20 mouse cellular contexts compared by ENCODE assay signal in genomic region chr4:128852266-128852887, GRCm38 (mm10). TPM values are rescaled to one million over a fixed set of nuclear protein-coding genes. Genes with fewer than 3 reads are reported as not detected.
DNase-seq lines count a peak whose midpoint lies in the region; ATAC-seq lines count a peak whose summit lies in the region.
"Had no signal": no experiment of that assay in that cellular context is flagged by ENCODE, and none has a peak within 500 bp of the region (broad histone marks: within the 10 kb centered on the region; RNA-seq: fewer than 3 reads in every experiment).

No protein-coding gene starts in this region.

- 91% methylated on average over 12 of the region's 12 CpGs for WGBS in midbrain, embryonic 11.5 days
- WGBS in midbrain, embryonic 13.5 days: 93% methylated on average over 12 of the region's 12 CpGs

- no peaks in the 10 kb centered on the region for H3K9me3 ChIP-seq in midbrain, embryonic 11.5 days (ENCODE audit: control insufficient read depth, low read length)
- no peaks in the 10 kb centered on the region for H3K9me3 ChIP-seq in midbrain, embryonic 13.5 days
- H3K9me3 ChIP-seq: embryonic facial prominence, embryonic 13.5 days; forebrain, embryonic 12.5 days; heart, embryonic 12.5 days; hindbrain, embryonic 12.5 days had no signal

- no peak overlapping the region for H3K4me3 ChIP-seq in midbrain, embryonic 11.5 days (ENCODE audit: low read depth, low read length)
- no peak overlapping the region for H3K4me3 ChIP-seq in midbrain, embryonic 13.5 days (replicated peaks)
- H3K4me3 ChIP-seq: embryonic facial prominence, embryonic 13.5 days; forebrain, embryonic 12.5 days; heart, embryonic 12.5 days; hindbrain, embryonic 12.5 days had no signal

- no peak for ATAC-seq in midbrain, embryonic 11.5 days (ENCODE audit: low FRiP score)
- ATAC-seq in midbrain, embryonic 13.5 days: no peak
- ATAC-seq: forebrain, embryonic 16.5 days; hindbrain, embryonic 16.5 days had no signal

- H3K27me3 ChIP-seq in midbrain, embryonic 11.5 days (ENCODE audit: control insufficient read depth, insufficient read depth, low read length): no peaks in the 10 kb centered on the region
- no peaks in the 10 kb centered on the region for H3K27me3 ChIP-seq in midbrain, embryonic 13.5 days
- H3K27me3 ChIP-seq: embryonic facial prominence, embryonic 13.5 days; forebrain, embryonic 12.5 days; heart, embryonic 12.5 days; hindbrain, embryonic 12.5 days had no signal

- no peak overlapping the region for H3K9ac ChIP-seq in midbrain, embryonic 11.5 days (ENCODE audit: low read length)
- no peak overlapping the region for H3K9ac ChIP-seq in midbrain, embryonic 13.5 days (replicated peaks)
- H3K9ac ChIP-seq: embryonic facial prominence, embryonic 13.5 days; forebrain, embryonic 12.5 days; heart, embryonic 12.5 days; hindbrain, embryonic 12.5 days had no signal

- DNase-seq in adrenal gland, postnatal 10 days: peak; percentile 52
- DNase-seq in adrenal gland, postnatal 25 days: no peak
- DNase-seq in midbrain, embryonic 11.5 days (ENCODE audit: low spot score, missing footprints): peak; percentile 14
- peak; percentile 36 for DNase-seq in adrenal gland, postnatal 14 days
- DNase-seq in ovary, postnatal 10 days (ENCODE audit: low spot score): no peak
- no peak for DNase-seq in kidney, adult 18-20 months
- DNase-seq: cerebellum, adult 11 months; cerebellum, adult 8-10 months; cerebellum, postnatal 36 days; gastrocnemius, postnatal 10 days; heart, adult 18-20 months; heart, postnatal 4 days; kidney, adult 11 months had no signal

- H3K4me2 ChIP-seq in midbrain, embryonic 11.5 days: no peak overlapping the region
- no peak overlapping the region for H3K4me2 ChIP-seq in midbrain, embryonic 13.5 days (replicated peaks)
- H3K4me2 ChIP-seq: embryonic facial prominence, embryonic 13.5 days; forebrain, embryonic 12.5 days; heart, embryonic 12.5 days; hindbrain, embryonic 12.5 days had no signal

- no peaks in the 10 kb centered on the region for H3K36me3 ChIP-seq in midbrain, embryonic 11.5 days (ENCODE audit: control insufficient read depth, insufficient read depth, low read length)
- no peaks in the 10 kb centered on the region for H3K36me3 ChIP-seq in midbrain, embryonic 13.5 days
- H3K36me3 ChIP-seq: embryonic facial prominence, embryonic 13.5 days; forebrain, embryonic 12.5 days; heart, embryonic 12.5 days; hindbrain, embryonic 12.5 days had no signal

- no peak overlapping the region for H3K27ac ChIP-seq in midbrain, embryonic 11.5 days (ENCODE audit: low read depth, low read length)
- H3K27ac ChIP-seq in midbrain, embryonic 13.5 days: no peak overlapping the region
- H3K27ac ChIP-seq: embryonic facial prominence, embryonic 13.5 days; forebrain, embryonic 12.5 days; hindbrain, embryonic 12.5 days had no signal

- no peaks in the 10 kb centered on the region for H3K4me1 ChIP-seq in midbrain, embryonic 11.5 days (ENCODE audit: control insufficient read depth, insufficient read depth, low read length)
- no peaks in the 10 kb centered on the region for H3K4me1 ChIP-seq in midbrain, embryonic 13.5 days (replicated peaks)
- H3K4me1 ChIP-seq: forebrain, embryonic 12.5 days had no signal

RNA-seq across cellular contexts. Expression of gene Trim62, which starts 31.0 kb away (rescaled TPM):
- 10 to 100 TPM; 10.6 to 11.5 TPM for total RNA-seq in adrenal gland, postnatal 10 days (2021)
- 14.3 and 17.9 TPM in 2 replicates for total RNA-seq in adrenal gland, postnatal 25 days (2021)
- 8.3 and 10.3 TPM in 2 replicates for polyA plus RNA-seq in midbrain, embryonic 11.5 days (2014; fragmentation: Nextera tagmentation; extraction: Ambion mirVana)
- 11.3 and 15.9 TPM in 2 replicates for polyA plus RNA-seq in midbrain, embryonic 13.5 days (2015; fragmentation: Nextera tagmentation; extraction: Ambion mirVana)
- total RNA-seq in adrenal gland, postnatal 14 days (2021): 10.0 and 11.0 TPM in 2 replicates

RNA-seq across cellular contexts. Expression of gene Zfp362, which starts 46.5 kb away (rescaled TPM):
- 10 to 100 TPM; 33.7 to 36.5 TPM for total RNA-seq in adrenal gland, postnatal 10 days (2021)
- total RNA-seq in adrenal gland, postnatal 25 days (2021): 30.3 and 38.6 TPM in 2 replicates
- polyA plus RNA-seq in midbrain, embryonic 11.5 days (2014; fragmentation: Nextera tagmentation; extraction: Ambion mirVana): 30.1 and 31.7 TPM in 2 replicates
- polyA plus RNA-seq in midbrain, embryonic 13.5 days (2015; fragmentation: Nextera tagmentation; extraction: Ambion mirVana): 38.8 and 44.0 TPM in 2 replicates
- 32.2 and 39.1 TPM in 2 replicates for total RNA-seq in adrenal gland, postnatal 14 days (2021)

Comparison
In these comparisons a context has a peak if more than half of its experiments do, and no peak if none do; other contexts are left out.
1. DNase-seq: peak in adrenal gland, postnatal 10 days (single experiment), midbrain, embryonic 11.5 days (single experiment) and adrenal gland, postnatal 14 days (single experiment); none in adrenal gland, postnatal 25 days (single experiment), ovary, postnatal 10 days (single experiment) and kidney, adult 18-20 months (single experiment).